Mouse (Mus musculus) urinary bladder, postnatal 36 days (tissue): ENCODE measurements around the gene Adamts17.

Experiments
- DNase-seq, 2 experiments: peaks; one replicate each; pipeline ENCODE4 v3.0.0; 2022; ENCODE audit warnings: low spot score in 2 of 2, mixed read lengths in 1 of 2

The Adamts17 gene

GRCm38 (mm10) chr7:67082751-67083150 lies 243.2 kb downstream of the Adamts17 start:
- DNase-seq, result no peak

- no peak for DNase-seq
These were observed 248.2 kb downstream of the Adamts17 start for GRCm38 (mm10) chr7:67087759-67088158.

- DNase-seq, result no peak
These were observed 257.6 kb downstream of the Adamts17 start for GRCm38 (mm10) chr7:67097096-67097495.

GRCm38 (mm10) chr7:67101418-67101973 lies 262.0 kb downstream of the Adamts17 start:
- DNase-seq, result no peak

- no peak for DNase-seq
These were observed 271.1 kb downstream of the Adamts17 start for GRCm38 (mm10) chr7:67110551-67111159.

GRCm38 (mm10) chr7:67112495-67113216 lies 273.1 kb downstream of the Adamts17 start:
- DNase-seq, result no peak

- DNase-seq, result no peak
These were observed 274.5 kb downstream of the Adamts17 start for GRCm38 (mm10) chr7:67114056-67114455.

- DNase-seq, result no peak
These were observed 275.5 kb downstream of the Adamts17 start for GRCm38 (mm10) chr7:67115056-67115455.

GRCm38 (mm10) chr7:67135140-67135539 lies 295.6 kb downstream of the Adamts17 start:
- DNase-seq, result no peak

GRCm38 (mm10) chr7:67142347-67143015 lies 302.9 kb downstream of the Adamts17 start:
- DNase-seq, result no peak

- DNase-seq, result peak; percentile 57 to 70
These were observed 306.2 kb downstream of the Adamts17 start for GRCm38 (mm10) chr7:67145748-67146147.

- no peak for DNase-seq
These were observed 306.6 kb downstream of the Adamts17 start for GRCm38 (mm10) chr7:67146151-67146550.

- DNase-seq, result no peak
These were observed 310.2 kb downstream of the Adamts17 start for GRCm38 (mm10) chr7:67149707-67150106.

- no peak for DNase-seq
These were observed 313.1 kb downstream of the Adamts17 start for GRCm38 (mm10) chr7:67152626-67153025.

GRCm38 (mm10) chr7:67162135-67162534 lies 322.6 kb downstream of the Adamts17 start:
- DNase-seq, result no peak

GRCm38 (mm10) chr7:67168288-67168687 lies 328.8 kb downstream of the Adamts17 start:
- no peak for DNase-seq

GRCm38 (mm10) chr7:67168763-67169569 lies 329.4 kb downstream of the Adamts17 start:
- no peak for DNase-seq

GRCm38 (mm10) chr7:67173522-67174195 lies 334.1 kb downstream of the Adamts17 start:
- no peak for DNase-seq

- DNase-seq, result no peak
These were observed 344.3 kb downstream of the Adamts17 start for GRCm38 (mm10) chr7:67183786-67184185.

GRCm38 (mm10) chr7:67199412-67199811 lies 359.9 kb downstream of the Adamts17 start:
- peak; percentile 71 to 79 for DNase-seq
